Mouse (Mus musculus) heart, postnatal 0 days (tissue): ENCODE results near the gene Med11.

ENCODE experiments used
- CTCF ChIP-seq: IDR thresholded peaks from 2 replicates; pipeline ENCODE4 v1.5.1; 2016; ENCODE audit warnings: antibody characterized with exemption, control low read depth, low read depth
- EP300 ChIP-seq: IDR thresholded peaks from 2 replicates; pipeline ENCODE4 v1.6.1; 2016; ENCODE audit warnings: antibody characterized with exemption, low read depth

GRCm38 (mm10) chr11:70412591-70412990 lies 39.1 kb upstream of the Med11 start:
- no peak for TF ChIP-seq CTCF
- no peak for TF ChIP-seq EP300
